Mouse (Mus musculus) limb, embryonic 15.5 days (tissue): ENCODE results near the gene Alppl2. TPM values are rescaled to one million over a fixed set of nuclear protein-coding genes. Genes with fewer than 3 reads are reported as not detected.

ENCODE experiments used
- ATAC-seq: fragments of 200-750 bp; cut with Nextera tagmentation; 2 replicates; pipeline ENCODE4 v1.8.0; 2017; ENCODE audit warnings: low read depth, moderate TSS enrichment; ENCODE audit not compliant: insufficient number of reproducible peaks, low FRiP score, low TSS enrichment
- H3K27ac ChIP-seq: fragments of 300-500 bp; sonication (generic); 2 replicates; pipeline ENCODE4 v1.5.1; 2015; ENCODE audit warnings: moderate library complexity, mild to moderate bottlenecking, inconsistent platforms
- H3K27me3 ChIP-seq: fragments of 300-500 bp; sonication (generic); 2 replicates; pipeline ENCODE4 v1.6.1; 2015; ENCODE audit warnings: inconsistent platforms
- H3K36me3 ChIP-seq: fragments of 300-500 bp; sonication (generic); 2 replicates; pipeline ENCODE4 v1.6.1; 2015; ENCODE audit warnings: inconsistent platforms
- H3K4me1 ChIP-seq: fragments of 300-500 bp; sonication (generic); 2 replicates; pipeline ENCODE4 v1.6.1; 2015; ENCODE audit warnings: inconsistent platforms
- H3K4me2 ChIP-seq: fragments of 300-500 bp; sonication (generic); 2 replicates; pipeline ENCODE4 v1.6.1; 2015; ENCODE audit warnings: mild to moderate bottlenecking, inconsistent platforms
- H3K4me3 ChIP-seq: fragments of 300-500 bp; sonication (generic); 2 replicates; pipeline ENCODE4 v1.5.1; 2015; ENCODE audit warnings: mild to moderate bottlenecking, inconsistent platforms
- H3K9ac ChIP-seq: fragments of 300-500 bp; sonication (generic); 2 replicates; pipeline ENCODE4 v1.6.1; 2015; ENCODE audit warnings: inconsistent platforms
- H3K9me3 ChIP-seq: fragments of 300-500 bp; sonication (generic); 2 replicates; pipeline ENCODE4 v1.6.1; 2016; ENCODE audit warnings: inconsistent platforms
- WGBS: fragments of 180-500 bp; shearing (Covaris S2); methylation state at CpG from one replicate; pipeline ENCODE4 v1.1.7; 2015; 5-methylcytosine and 5-hydroxymethylcytosine counted together
- polyA plus RNA-seq: library from polyadenylated mRNA; unstranded; fragments of >200 nt; fragmentation: Nextera tagmentation; extraction: Ambion mirVana; gene quantifications from 2 replicates; pipeline ENCODE4 v1.2.1, GENCODE M21; 2015

Alppl2 gene
- polyA plus RNA-seq: not detected in 2 replicates

DNA sequence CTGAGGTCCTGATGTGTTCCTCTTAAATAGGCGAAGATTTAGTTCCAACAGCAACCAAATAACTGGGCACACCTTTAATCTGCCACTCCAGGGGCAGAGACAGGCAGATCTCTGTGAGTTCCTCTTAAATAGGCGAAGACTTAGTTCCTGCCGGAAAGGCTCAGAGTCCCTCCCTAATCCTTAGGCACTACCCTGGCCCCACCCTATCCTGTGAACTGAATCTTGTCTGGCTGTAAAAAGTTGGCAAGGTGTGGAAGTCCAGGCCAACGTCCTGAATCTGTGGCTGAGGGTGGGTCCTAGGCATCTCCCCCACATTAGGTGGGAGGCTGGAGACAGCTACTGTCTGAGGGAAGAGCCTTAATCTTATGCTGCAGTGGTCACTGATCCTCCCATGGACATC lies at the start of gene Alppl2:
Gene Alppl2 (minus strand): TSS at position 101 of the 400 bp plus-strand sequence.
- no peak within 1 kb of the TSS for H3K27ac ChIP-seq
- ATAC-seq: no peak
- WGBS: 76% methylated on average over 4 of the region's 4 CpGs

DNA sequence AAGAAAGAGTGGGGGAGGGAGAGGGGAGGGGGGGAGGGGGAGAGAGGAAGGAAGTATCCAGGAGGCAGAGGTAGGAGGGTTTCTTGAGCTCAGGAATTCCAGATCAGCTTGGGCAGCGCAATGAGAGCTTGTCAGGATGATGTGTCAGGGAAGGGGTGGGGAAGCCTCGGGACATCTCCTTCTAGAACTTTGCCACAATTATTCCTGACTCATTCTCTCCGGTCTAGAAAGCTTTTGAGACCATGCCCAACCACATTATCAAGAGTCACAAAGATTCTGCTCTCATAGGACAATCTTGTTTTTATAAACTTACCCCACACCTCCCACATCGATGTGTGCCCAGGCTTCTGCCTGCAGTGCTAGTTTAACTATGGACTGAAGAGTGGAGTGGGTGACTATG lies 42.1 kb upstream of the Alppl2 start:
- no peaks in the 10 kb centered on the region for H3K36me3 ChIP-seq
- WGBS: 76% methylated on average over 4 of the region's 4 CpGs
- H3K9me3 ChIP-seq: no peaks in the 10 kb centered on the region
- no peak overlapping the region for H3K9ac ChIP-seq
- H3K4me2 ChIP-seq: no peak overlapping the region
- H3K27ac ChIP-seq: no peak overlapping the region
- no peak for ATAC-seq
- H3K27me3 ChIP-seq: peaks cover 25% of the 10 kb centered on the region
- H3K4me1 ChIP-seq: peaks cover 4% of the 10 kb centered on the region; the same call in 1 of the 2 replicates
- no peak overlapping the region for H3K4me3 ChIP-seq

More for the DNA sequence above, at the start of gene Alppl2:
- Histone ChIP-seq H3K4me1 (no peaks in the 10 kb centered on the region), H3K4me3 (no peak within 1 kb of the TSS), H3K9me3 (no peaks in the 10 kb centered on the region), H3K9ac (no peak within 1 kb of the TSS), H3K36me3 (no peaks in the 10 kb centered on the region), H3K4me2 (no peak within 1 kb of the TSS), H3K27me3 (no peaks in the 10 kb centered on the region)

DNA sequence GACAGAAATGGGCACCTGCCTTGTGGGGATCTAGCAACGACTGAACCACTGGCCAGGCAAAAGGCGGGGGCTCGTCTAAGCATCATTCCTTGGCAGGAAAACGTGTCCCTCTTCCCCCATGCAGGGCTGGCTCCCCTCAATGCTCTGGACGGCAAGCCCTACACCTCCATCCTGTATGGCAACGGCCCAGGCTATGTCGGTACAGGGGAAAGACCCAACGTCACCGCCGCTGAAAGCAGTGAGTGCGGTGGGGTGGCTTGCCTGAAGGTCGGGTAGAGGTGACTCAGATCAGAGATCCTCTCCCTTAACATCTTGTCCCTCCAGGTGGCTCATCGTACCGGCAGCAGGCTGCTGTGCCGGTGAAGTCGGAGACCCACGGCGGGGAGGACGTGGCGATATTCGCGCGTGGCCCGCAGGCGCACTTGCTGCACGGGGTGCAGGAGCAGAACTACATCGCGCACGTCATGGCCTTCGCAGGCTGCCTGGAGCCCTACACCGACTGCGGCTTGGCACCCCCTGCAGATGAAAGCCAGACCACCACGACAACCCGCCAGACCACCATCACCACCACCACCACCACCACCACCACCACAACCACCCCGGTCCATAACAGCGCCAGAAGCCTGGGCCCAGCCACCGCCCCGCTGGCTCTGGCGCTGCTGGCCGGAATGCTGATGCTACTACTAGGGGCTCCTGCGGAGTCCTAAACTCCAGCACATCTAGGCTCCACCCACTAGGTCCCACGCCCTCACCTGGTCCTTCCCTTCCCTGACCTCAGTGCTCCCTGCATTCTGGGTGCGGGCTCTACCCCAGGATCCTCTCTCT lies 37.7 kb upstream of the Alppl2 start:
- H3K27ac ChIP-seq: no peak overlapping the region
- H3K27me3 ChIP-seq: peaks cover 40% of the 10 kb centered on the region
- no peaks in the 10 kb centered on the region for H3K9me3 ChIP-seq
- no peak overlapping the region for H3K9ac ChIP-seq
- no peaks in the 10 kb centered on the region for H3K36me3 ChIP-seq
- H3K4me2 ChIP-seq: peak overlapping the region; percentile 29; the same call in 1 of the 2 replicates
- H3K4me3 ChIP-seq: peak overlapping the region; percentile 18; the same call in 1 of the 2 replicates
- H3K4me1 ChIP-seq: peaks cover 4% of the 10 kb centered on the region; the same call in 1 of the 2 replicates
- 8% methylated on average over 43 of the region's 43 CpGs for WGBS
- no peak for ATAC-seq

DNA sequence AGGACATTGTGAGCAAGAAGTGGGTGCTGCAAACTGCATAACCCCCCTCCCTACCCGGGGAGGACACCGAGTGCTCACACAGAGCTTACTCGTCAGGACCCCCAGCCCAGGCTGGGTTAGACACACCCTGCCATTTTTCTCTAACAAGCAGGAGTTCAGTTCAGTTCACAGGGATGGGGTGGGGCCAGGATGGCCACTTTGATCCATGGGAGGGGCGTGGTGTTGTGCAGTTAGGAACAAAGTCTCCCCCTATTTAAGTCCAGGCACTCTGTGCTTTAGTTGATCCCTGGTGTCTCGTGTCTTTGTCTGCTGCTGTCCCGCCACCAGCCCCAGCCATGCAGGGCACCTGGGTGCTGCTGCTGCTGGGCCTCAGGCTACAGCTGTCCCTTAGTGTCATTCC lies 34.9 kb upstream of the Alppl2 start, which contains the start of gene Akp3:
Gene Akp3 (plus strand): TSS at position 301 of the 400 bp plus-strand sequence.
- 71% methylated on average over 6 of the region's 6 CpGs for WGBS
- Histone ChIP-seq H3K9me3 (no peaks in the 10 kb centered on the region), H3K27me3 (peaks cover 40% of the 10 kb centered on the region)

DNA sequence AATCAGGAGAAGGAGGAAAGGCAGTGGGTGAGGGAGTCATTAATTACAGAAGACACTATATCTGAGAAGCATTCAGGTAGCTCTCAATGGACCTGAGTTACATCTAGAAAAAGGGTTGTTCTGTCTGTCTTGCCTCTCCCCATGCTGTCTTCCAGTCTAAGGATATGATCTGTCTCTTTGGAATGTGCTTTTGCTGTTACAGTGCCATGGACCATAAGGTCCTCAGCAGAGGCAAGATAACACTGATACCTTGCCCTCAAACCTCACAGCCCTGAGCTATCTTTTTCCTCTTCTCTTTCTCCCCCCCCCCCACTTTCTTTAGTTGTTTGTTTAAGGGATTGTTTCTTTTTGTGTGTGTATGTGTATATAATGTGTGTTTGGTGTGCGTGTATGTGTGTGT lies 25.1 kb upstream of the Alppl2 start:
- Histone ChIP-seq H3K4me3 (no peak overlapping the region), H3K36me3 (no peaks in the 10 kb centered on the region), H3K9me3 (no peaks in the 10 kb centered on the region), H3K4me2 (no peak overlapping the region), H3K9ac (no peak overlapping the region), H3K4me1 (no peaks in the 10 kb centered on the region), H3K27ac (no peak overlapping the region), H3K27me3 (no peaks in the 10 kb centered on the region)
- no peak for ATAC-seq
- WGBS: 94% methylated on average over 1 of the region's 1 CpGs

More for the DNA sequence above, 34.9 kb upstream of the Alppl2 start, which contains the start of gene Akp3:
- no peak within 1 kb of the TSS for H3K27ac ChIP-seq
- H3K4me1 ChIP-seq: peaks cover 4% of the 10 kb centered on the region; the same call in 1 of the 2 replicates
- H3K4me2 ChIP-seq: no peak within 1 kb of the TSS
- no peak for ATAC-seq
- no peak within 1 kb of the TSS for H3K9ac ChIP-seq
- H3K36me3 ChIP-seq: no peaks in the 10 kb centered on the region
- H3K4me3 ChIP-seq: no peak within 1 kb of the TSS

DNA sequence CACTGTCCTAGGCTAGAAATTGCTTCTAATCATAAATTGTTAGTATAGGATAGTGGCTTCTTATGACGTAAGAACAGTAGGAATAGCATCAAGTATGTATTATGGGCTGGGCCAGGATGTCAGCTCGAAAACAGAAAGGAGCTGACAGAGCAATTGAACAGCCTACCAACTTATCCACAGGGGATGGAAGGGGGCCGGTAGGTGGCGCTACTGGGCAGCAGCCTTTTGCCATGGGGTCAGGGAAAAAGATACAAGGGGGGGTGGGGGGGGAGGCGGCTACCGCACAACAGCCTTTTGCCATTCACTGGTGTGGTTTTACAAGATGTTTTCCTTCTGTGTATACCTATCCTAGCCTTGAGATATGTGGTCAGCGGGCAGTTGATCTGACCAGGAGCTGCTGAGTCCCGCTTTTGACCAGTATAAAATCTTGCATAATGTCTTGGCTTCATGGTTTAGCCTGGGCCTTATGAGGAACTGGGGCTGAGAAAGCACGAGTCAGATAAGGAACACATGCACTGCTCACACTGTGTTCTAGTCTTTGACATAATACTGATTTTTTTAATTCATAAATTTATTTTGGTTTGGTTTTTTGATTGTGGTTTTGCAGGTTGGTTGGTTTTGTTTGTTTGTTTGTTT lies 22.1 kb upstream of the Alppl2 start:
- H3K4me1 ChIP-seq: no peaks in the 10 kb centered on the region
- no peak overlapping the region for H3K27ac ChIP-seq
- no peak overlapping the region for H3K4me3 ChIP-seq
- H3K27me3 ChIP-seq: no peaks in the 10 kb centered on the region
- WGBS: 41% methylated on average over 9 of the region's 9 CpGs
- no peak overlapping the region for H3K4me2 ChIP-seq
- no peaks in the 10 kb centered on the region for H3K36me3 ChIP-seq
- H3K9ac ChIP-seq: no peak overlapping the region
- ATAC-seq: no peak
- no peaks in the 10 kb centered on the region for H3K9me3 ChIP-seq

DNA sequence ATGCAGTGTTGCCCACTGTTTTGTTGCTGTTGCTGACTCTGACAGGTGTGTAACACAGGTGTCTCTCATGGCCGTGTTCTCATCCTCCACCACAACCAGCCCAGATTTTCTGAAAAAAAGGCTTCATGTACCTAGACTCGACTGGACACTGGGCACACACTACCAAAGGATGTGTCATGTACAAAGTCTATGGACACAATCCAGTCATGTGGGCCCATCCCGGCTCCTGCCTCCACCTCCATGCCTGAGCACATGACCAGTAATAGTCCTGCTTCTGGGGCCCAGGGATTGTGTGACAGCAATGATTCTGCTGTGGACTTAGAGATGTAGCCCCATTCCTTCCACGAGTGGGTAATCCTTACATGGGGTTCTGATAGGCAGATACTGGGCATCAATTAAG lies 18.8 kb upstream of the Alppl2 start:
- no peak for ATAC-seq
- Histone ChIP-seq H3K27ac (no peak overlapping the region), H3K9ac (no peak overlapping the region), H3K27me3 (no peaks in the 10 kb centered on the region), H3K4me1 (no peaks in the 10 kb centered on the region), H3K4me2 (no peak overlapping the region), H3K36me3 (no peaks in the 10 kb centered on the region), H3K4me3 (no peak overlapping the region), H3K9me3 (no peaks in the 10 kb centered on the region)
- 79% methylated on average over 4 of the region's 4 CpGs for WGBS

DNA sequence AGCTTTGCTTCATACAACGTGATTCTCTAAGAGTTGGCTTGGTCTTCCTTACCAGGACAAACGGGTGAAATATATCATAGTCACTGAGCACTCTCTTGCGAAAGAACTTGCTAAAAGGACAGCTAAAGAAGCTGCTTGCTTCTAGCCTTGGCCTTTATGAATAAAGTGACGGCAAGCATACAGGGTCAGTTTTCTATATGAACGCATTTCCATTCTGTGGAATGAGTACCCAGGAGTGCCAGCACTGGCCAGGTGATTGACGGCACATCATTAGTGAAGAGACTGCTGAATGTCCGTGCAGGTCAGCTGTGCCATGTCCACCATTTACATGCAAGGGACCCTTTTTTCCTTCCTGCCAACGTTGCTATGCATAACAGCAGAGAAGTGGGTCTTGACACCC lies 16.8 kb upstream of the Alppl2 start:
- Histone ChIP-seq H3K4me2 (no peak overlapping the region), H3K27ac (no peak overlapping the region), H3K9me3 (no peaks in the 10 kb centered on the region), H3K4me1 (no peaks in the 10 kb centered on the region), H3K9ac (no peak overlapping the region), H3K36me3 (no peaks in the 10 kb centered on the region), H3K4me3 (no peak overlapping the region), H3K27me3 (no peaks in the 10 kb centered on the region)
- 78% methylated on average over 8 of the region's 8 CpGs for WGBS
- ATAC-seq: no peak

DNA sequence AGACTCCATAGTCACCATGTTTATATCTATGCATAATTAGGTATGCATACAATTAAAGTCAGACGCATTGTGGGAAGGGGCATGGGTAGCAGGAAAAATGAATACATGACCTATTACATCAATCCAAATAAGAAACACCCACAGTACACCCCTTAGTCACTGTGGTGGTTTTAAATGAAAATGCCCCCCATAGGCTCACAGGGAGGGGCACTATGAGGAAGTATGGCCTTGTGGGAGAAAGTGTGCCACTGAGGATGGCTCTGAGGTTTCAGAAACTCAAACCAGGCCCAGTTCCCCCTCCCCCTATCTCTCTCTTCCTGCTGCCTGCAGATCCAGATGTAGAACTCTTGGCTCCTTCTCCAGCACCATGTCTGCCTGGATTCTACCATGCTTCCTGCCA lies 14.2 kb upstream of the Alppl2 start:
- WGBS: 69% methylated on average over 1 of the region's 1 CpGs
- H3K4me3 ChIP-seq: no peak overlapping the region
- no peak overlapping the region for H3K4me2 ChIP-seq
- H3K27me3 ChIP-seq: no peaks in the 10 kb centered on the region
- no peak overlapping the region for H3K9ac ChIP-seq
- no peaks in the 10 kb centered on the region for H3K9me3 ChIP-seq
- H3K4me1 ChIP-seq: 0 out of 2 replicates have a peak, but pooled peaks cover under 1% of the 10 kb centered on the region
- no peaks in the 10 kb centered on the region for H3K36me3 ChIP-seq
- no peak overlapping the region for H3K27ac ChIP-seq
- ATAC-seq: no peak

DNA sequence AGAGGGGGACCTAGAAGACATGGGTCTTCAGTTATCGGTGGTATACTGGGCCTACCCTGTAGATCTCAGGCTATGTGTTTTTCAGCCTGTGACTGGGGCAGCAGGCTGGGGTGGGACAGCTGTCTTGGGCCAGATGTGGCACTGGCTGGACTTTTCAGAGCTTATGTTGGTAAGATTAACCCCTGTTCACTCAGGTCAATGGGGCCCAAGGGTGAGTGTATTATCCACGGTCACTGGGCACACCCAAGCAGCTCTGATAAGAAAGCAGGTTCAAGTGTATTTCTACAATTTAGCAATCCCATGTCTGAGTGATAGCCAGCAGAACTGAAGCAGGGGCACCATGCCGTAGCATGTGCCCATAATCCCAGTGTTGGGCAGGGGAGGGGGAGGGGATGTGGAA lies 12.4 kb upstream of the Alppl2 start:
- H3K4me3 ChIP-seq: no peak overlapping the region
- H3K4me1 ChIP-seq: 0 out of 2 replicates have a peak, but pooled peaks cover 6% of the 10 kb centered on the region
- no peaks in the 10 kb centered on the region for H3K36me3 ChIP-seq
- no peaks in the 10 kb centered on the region for H3K9me3 ChIP-seq
- WGBS: 85% methylated on average over 3 of the region's 3 CpGs
- H3K27ac ChIP-seq: no peak overlapping the region
- no peak overlapping the region for H3K4me2 ChIP-seq
- no peak overlapping the region for H3K9ac ChIP-seq
- H3K27me3 ChIP-seq: 0 out of 2 replicates have a peak, but pooled peaks cover 7% of the 10 kb centered on the region
- ATAC-seq: no peak

DNA sequence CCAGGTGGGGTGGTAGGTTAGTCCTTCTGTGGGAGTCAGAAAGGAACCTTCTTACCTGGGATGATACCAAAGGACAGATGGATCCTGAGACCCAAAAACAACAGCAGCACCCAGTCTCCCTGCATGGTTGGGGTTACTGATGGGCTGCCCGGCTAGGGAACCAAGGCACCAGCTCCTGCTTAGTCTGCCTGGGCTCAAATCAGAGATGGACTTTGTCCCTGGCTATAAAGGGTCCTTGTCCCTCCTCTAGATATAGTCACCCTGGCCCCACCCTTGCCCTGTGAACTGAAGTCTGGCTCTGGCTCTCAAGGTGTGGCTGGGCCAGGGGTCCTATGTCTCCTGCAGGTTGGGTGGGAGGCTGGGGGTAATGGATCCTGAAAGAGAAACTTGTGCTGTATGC lies 11.7 kb upstream of the Alppl2 start, which contains the start of gene Alpi:
Gene Alpi (minus strand): TSS at position 196 of the 400 bp plus-strand sequence.
- no peak for ATAC-seq
- Histone ChIP-seq H3K27me3 (0 out of 2 replicates have a peak, but pooled peaks cover 13% of the 10 kb centered on the region), H3K4me3 (no peak within 1 kb of the TSS), H3K9me3 (no peaks in the 10 kb centered on the region), H3K36me3 (no peaks in the 10 kb centered on the region), H3K27ac (no peak within 1 kb of the TSS), H3K9ac (no peak within 1 kb of the TSS), H3K4me2 (no peak within 1 kb of the TSS), H3K4me1 (0 out of 2 replicates have a peak, but pooled peaks cover 6% of the 10 kb centered on the region)
- 90% methylated on average over 1 of the region's 1 CpGs for WGBS
